Mouse (Mus musculus) spleen, adult 2 months (tissue): ENCODE results near the gene Reln. TPM values are rescaled to one million over a fixed set of nuclear protein-coding genes. Genes with fewer than 3 reads are reported as not detected.

ENCODE experiments used
- DNase-seq, 2 experiments: peaks; one replicate each; pipeline versions ENCODE4 v3.0.0 to v3.0.0-alpha.2; 2012 to 2021; ENCODE audit warnings: low spot score in 2 of 2, low read depth in 1 of 2
- H3K27ac ChIP-seq: fragments of 200-500 bp; 2 replicates; pipeline ENCODE4 v1.5.1; 2012; ENCODE audit warnings: low read length, inconsistent platforms; ENCODE audit not compliant: insufficient read depth
- H3K27me3 ChIP-seq: fragments of 200-500 bp; 2 replicates; pipeline ENCODE4 v1.6.1; 2012; ENCODE audit warnings: mild to moderate bottlenecking, moderate library complexity, low read length, inconsistent platforms; ENCODE audit not compliant: control insufficient read depth, insufficient read depth
- H3K36me3 ChIP-seq: fragments of 200-500 bp; 2 replicates; pipeline ENCODE4 v1.6.1; 2012; ENCODE audit warnings: mild to moderate bottlenecking, low read length, inconsistent platforms; ENCODE audit not compliant: control insufficient read depth, insufficient read depth
- H3K4me1 ChIP-seq: fragments of 200-500 bp; 2 replicates; pipeline ENCODE4 v1.6.1; 2011; ENCODE audit warnings: inconsistent platforms; ENCODE audit not compliant: control insufficient read depth, insufficient read depth, insufficient read length
- H3K4me3 ChIP-seq: fragments of 200-500 bp; 2 replicates; pipeline ENCODE4 v1.5.1; 2011; ENCODE audit warnings: mild to moderate bottlenecking, inconsistent platforms; ENCODE audit not compliant: insufficient read depth, insufficient read length; ENCODE audit errors: extremely low read depth
- CTCF ChIP-seq: fragments of 200-500 bp; IDR thresholded peaks from 2 replicates; pipeline ENCODE4 v1.5.1; 2011; ENCODE audit warnings: mild to moderate bottlenecking, inconsistent platforms; ENCODE audit not compliant: insufficient read depth, insufficient read length, insufficient replicate concordance; ENCODE audit errors: extremely low read depth
- POLR2A ChIP-seq: fragments of 200-500 bp; IDR thresholded peaks from 2 replicates; pipeline ENCODE4 v1.6.1; 2011; ENCODE audit warnings: low read depth, low read length, inconsistent platforms
- WGBS: fragments of 180-500 bp; shearing (Covaris S2); methylation state at CpG from one replicate; pipeline ENCODE4 v1.1.7; 2018; 5-methylcytosine and 5-hydroxymethylcytosine counted together
- polyA plus RNA-seq: library from polyadenylated mRNA; depleted of rRNA; stranded (reverse); fragments of >200 nt; gene quantifications from 2 replicates; pipeline ENCODE4 v1.2.3, GENCODE M21; 2012

Gene Reln
- polyA plus RNA-seq, 1 experiment = 3.8 TPM

DNA sequence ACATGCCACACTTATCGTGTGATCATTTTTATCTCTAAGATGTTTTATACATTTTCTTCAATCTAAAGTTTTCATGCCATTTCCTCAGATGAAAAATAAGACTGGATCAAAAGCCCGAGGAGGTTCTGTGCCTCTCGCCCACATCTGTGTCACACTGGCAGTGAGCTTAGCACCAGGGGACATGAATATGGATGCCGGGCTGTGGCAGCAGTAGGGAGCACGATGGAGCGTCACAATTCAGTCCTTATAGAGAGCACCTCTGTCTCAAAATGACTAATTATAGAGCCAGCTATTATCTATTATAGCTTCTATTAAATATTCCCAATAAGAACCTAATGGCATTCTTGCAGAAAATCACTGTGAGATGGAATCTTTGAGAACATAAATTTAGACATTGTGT is 49.3 kb downstream of the Reln start:
- no peak overlapping the region for H3K27ac ChIP-seq
- H3K4me3 ChIP-seq = no peak overlapping the region
- H3K27me3 ChIP-seq = no peaks in the 10 kb centered on the region
- WGBS = 88% methylated on average over 6 of the region's 6 CpGs
- H3K4me1 ChIP-seq = no peaks in the 10 kb centered on the region
- TF ChIP-seq POLR2A (no peak), CTCF (no peak)
- no peak for DNase-seq
- no peaks in the 10 kb centered on the region for H3K36me3 ChIP-seq

DNA sequence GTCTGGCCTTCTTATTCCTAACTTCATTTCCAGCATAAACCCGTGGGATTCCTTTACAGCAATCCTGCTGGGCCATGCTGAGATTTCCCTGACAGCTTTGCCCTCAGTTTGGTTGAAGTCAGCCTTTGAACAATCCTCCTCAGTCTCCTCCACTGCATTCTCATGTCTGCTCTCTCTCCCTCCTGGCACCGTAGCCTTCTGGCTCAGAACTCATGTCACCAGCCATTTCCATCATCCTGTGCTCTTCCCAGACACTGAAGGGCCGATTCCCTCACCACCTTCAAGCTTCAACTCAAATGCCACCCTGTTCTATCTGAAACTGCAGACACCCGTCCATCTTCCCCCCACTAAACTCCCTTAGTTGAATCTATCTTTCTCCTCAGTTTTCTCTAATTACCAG is 53.1 kb downstream of the Reln start:
- Histone ChIP-seq H3K4me1 (no peaks in the 10 kb centered on the region), H3K27ac (no peak overlapping the region), H3K36me3 (no peaks in the 10 kb centered on the region), H3K27me3 (no peaks in the 10 kb centered on the region), H3K4me3 (no peak overlapping the region)
- DNase-seq = no peak
- TF ChIP-seq POLR2A (no peak), CTCF (no peak)
- WGBS = 72% methylated on average over 4 of the region's 4 CpGs

DNA sequence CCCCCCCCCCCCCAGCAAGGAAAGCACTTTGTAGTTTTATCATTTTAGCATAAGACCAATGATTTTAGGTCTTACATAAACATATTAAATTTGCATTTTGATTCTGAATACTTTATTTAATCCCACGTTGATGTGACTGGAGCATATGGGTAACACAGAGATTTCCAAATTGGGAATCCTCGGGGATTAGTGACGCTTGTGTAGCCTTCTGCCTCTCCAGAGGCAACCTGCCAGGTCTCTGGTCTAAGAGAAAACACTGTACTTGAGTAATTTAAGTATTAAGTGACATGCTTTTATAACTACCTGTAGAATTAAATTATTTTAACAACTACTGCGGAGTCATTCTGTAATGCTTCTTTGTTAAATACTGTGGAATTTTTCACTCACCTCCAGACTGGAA is 59.1 kb downstream of the Reln start:
- H3K4me1 ChIP-seq = no peaks in the 10 kb centered on the region
- 93% methylated on average over 4 of the region's 4 CpGs for WGBS
- no peak overlapping the region for H3K4me3 ChIP-seq
- no peaks in the 10 kb centered on the region for H3K27me3 ChIP-seq
- no peaks in the 10 kb centered on the region for H3K36me3 ChIP-seq
- H3K27ac ChIP-seq = no peak overlapping the region
- DNase-seq = no peak
- TF ChIP-seq POLR2A (no peak), CTCF (no peak)

DNA sequence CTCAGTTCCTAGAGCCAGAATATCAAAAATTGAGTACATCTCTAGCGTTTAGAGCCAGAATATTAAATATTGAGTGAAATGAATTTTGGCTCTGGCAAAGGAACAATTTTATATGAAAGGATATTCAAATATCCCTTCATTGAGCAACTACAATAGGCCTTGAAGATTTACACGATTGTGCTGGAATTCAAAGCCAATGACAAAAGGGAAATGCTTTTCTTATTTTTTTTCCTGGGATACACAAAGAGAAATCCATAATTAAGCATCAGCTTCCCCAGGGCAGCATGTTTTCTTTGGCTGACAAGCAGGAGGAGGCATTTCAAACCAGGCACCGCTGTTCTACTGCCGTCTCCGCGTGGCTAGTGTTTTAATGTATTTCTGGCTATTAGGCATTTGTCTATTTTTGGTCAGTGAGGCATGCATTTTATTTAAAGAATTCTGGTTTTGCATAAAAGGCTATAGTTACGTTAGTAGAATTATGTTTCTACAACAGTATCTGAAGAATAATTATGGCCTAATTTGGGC is 62.3 kb downstream of the Reln start:
- Histone ChIP-seq H3K4me3 (no peak overlapping the region), H3K4me1 (no peaks in the 10 kb centered on the region), H3K27ac (no peak overlapping the region), H3K36me3 (no peaks in the 10 kb centered on the region), H3K27me3 (no peaks in the 10 kb centered on the region)
- DNase-seq = no peak
- 89% methylated on average over 7 of the region's 7 CpGs for WGBS
- TF ChIP-seq CTCF (no peak), POLR2A (no peak)

DNA sequence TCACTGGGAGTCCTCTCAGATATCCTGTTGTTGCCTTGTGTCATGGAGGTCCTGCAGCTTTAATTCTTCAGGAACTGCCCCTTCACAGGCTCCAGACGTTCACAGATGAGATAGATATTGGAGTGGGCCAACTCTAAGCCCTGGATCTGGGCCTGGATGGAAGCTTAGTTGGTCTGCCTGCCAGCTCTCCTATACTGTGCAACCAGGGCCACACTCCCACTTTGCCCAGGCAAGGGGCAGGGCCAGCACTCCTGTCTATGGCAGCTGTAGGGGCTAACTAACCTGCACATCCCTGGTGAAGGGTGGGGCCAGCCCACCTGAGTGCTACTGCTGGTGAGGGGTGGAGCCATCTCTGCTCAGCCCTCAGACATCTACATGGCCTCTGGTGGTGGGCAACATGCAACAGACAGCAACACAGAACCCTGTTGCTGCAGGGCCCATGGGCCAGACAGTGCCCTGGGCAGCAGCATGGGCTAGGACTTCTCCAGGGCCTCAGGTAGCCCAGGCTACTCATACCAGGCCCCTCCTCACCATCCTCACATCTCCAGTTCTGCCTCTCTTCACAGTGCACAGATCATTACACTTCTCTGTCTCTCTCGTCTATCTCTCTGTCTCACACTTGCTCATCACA is 63.9 kb downstream of the Reln start:
- WGBS = 57% methylated on average over 2 of the region's 2 CpGs
- no peak for DNase-seq
- H3K27me3 ChIP-seq = no peaks in the 10 kb centered on the region
- no peaks in the 10 kb centered on the region for H3K4me1 ChIP-seq
- TF ChIP-seq POLR2A (no peak), CTCF (no peak)
- no peaks in the 10 kb centered on the region for H3K36me3 ChIP-seq
- no peak overlapping the region for H3K27ac ChIP-seq
- H3K4me3 ChIP-seq = no peak overlapping the region

DNA sequence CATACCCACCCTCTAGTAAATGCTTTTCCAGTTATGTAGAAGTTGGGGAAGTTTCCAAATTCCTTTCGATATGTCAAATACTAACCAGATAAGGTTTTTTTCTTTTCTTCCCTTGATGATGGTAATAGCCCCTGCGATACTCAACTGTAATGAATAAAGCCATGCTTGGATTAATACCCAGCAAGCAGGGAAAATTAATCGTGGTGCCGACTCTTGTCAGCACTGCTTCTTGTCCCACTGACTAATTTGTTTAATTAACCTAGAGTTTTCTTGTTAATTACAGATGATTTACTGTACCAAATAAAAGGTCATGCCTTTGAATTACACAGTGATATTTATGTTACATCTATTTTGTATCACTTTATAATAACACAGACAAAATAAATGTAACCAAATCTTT is 65.3 kb downstream of the Reln start:
- TF ChIP-seq CTCF (no peak), POLR2A (no peak)
- Histone ChIP-seq H3K4me1 (no peaks in the 10 kb centered on the region), H3K27ac (no peak overlapping the region), H3K27me3 (no peaks in the 10 kb centered on the region), H3K36me3 (no peaks in the 10 kb centered on the region), H3K4me3 (no peak overlapping the region)
- WGBS = 93% methylated on average over 4 of the region's 4 CpGs
- no peak for DNase-seq

DNA sequence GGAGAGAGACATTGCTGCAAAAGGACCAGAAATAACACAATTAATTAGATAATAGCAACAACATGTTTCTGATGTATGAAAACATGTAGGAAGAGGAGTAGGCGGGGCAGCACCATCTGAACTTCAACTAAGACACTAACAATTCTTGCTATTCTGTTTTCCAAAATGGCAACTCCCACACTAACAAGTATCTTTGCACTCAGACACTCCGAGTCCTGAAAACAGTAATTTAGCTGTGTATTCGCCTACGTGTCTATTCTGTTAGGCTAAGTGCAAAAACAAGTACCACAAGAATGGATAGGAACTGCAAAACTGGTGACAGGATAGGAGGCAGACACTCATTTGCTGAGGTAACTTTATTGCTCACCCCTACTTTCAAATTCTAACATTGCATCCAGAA is 70.4 kb downstream of the Reln start:
- Histone ChIP-seq H3K4me1 (no peaks in the 10 kb centered on the region), H3K27me3 (no peaks in the 10 kb centered on the region), H3K4me3 (no peak overlapping the region), H3K27ac (no peak overlapping the region), H3K36me3 (no peaks in the 10 kb centered on the region)
- TF ChIP-seq POLR2A (no peak), CTCF (no peak)
- WGBS = 89% methylated on average over 4 of the region's 4 CpGs
- DNase-seq = no peak
